Mouse (Mus musculus): Measurements from ENCODE around the gene Lclat1. TPM values are rescaled to one million over a fixed set of nuclear protein-coding genes. Genes with fewer than 3 reads are reported as not detected.

The Lclat1 gene
- total and polyA plus RNA-seq, 3 experiments = 9.6 to 10.5 TPM; not detected in 1

- no peak overlapping the region for H3K4me3 ChIP-seq (ENCODE audit: control insufficient read depth in 1 of 2, insufficient read depth in 1 of 2, low read depth in 2 of 2, low read length in 2 of 2)
- DNase-seq (ENCODE audit: low read depth, low spot score) = peak; percentile 97
- H3K4me1 ChIP-seq (ENCODE audit: control insufficient read depth in 1 of 2, insufficient read depth in 2 of 2, low read length in 2 of 2) = peaks cover 0 to 16% of the 10 kb centered on the region in 2 experiments; a peak in 2 of 4 replicates
- TF ChIP-seq SMC3 (IDR thresholded peaks at IDR 0.05; ENCODE audit: low read depth, low read length) (no peak), JUND (IDR thresholded peaks at IDR 0.05; ENCODE audit: low read depth, low read length) (peak; percentile 90), USF1 (IDR thresholded peaks at IDR 0.05; ENCODE audit: low read depth, low read length) (peak; percentile 90), USF2 (IDR thresholded peaks at IDR 0.05; ENCODE audit: borderline replicate concordance in 1 of 2, insufficient read depth in 1 of 2, low read depth in 1 of 2, low read length in 2 of 2) (no peak; a peak in 1 of 4 replicates), ELF1 (IDR thresholded peaks at IDR 0.05; ENCODE audit: low read depth, low read length) (peak; percentile 40; the same call in 1 of the 2 replicates), HCFC1 (IDR thresholded peaks at IDR 0.05; ENCODE audit: low read depth, low read length) (0 out of 2 replicates have a peak, but pooled peaks have one; percentile 33), GATA1 (IDR thresholded peaks at IDR 0.05; ENCODE audit: low read depth, low read length) (peak; percentile 54; the same call in 1 of the 2 replicates), RCOR1 (IDR thresholded peaks at IDR 0.05; ENCODE audit: low read depth, low read length) (peak; percentile 67; the same call in 1 of the 2 replicates), TCF12 (IDR thresholded peaks at IDR 0.05; ENCODE audit: low read depth, low read length) (peak; percentile 52), BHLHE40 (IDR thresholded peaks at IDR 0.05; ENCODE audit: borderline replicate concordance, low read depth, low read length) (peak; percentile 84; the same call in 1 of the 2 replicates), MYC (IDR thresholded peaks at IDR 0.05; ENCODE audit: low read depth, low read length) (peak; percentile 60; the same call in 1 of the 2 replicates), SIN3A (IDR thresholded peaks at IDR 0.05; ENCODE audit: low read length) (peak; percentile 68), MXI1 (IDR thresholded peaks at IDR 0.05; ENCODE audit: low read depth, low read length) (peak; percentile 59; the same call in 1 of the 2 replicates), POLR2AphosphoS2 (IDR thresholded peaks at IDR 0.05; ENCODE audit: low read length) (no peak), TBP (IDR thresholded peaks at IDR 0.05; ENCODE audit: low read depth, low read length) (peak; percentile 36; the same call in 1 of the 2 replicates), ZC3H11A (IDR thresholded peaks at IDR 0.05; ENCODE audit: low read depth, low read length) (0 out of 2 replicates have a peak, but pooled peaks have one; percentile 4), ETS1 (IDR thresholded peaks at IDR 0.05; ENCODE audit: low read depth, low read length) (peak; percentile 90), POLR2A (IDR thresholded peaks at IDR 0.05; ENCODE audit: control insufficient read depth in 1 of 2, insufficient read depth in 1 of 2, low read depth in 1 of 2, low read length in 2 of 2, poor library complexity in 1 of 2) (no peak), MAX (IDR thresholded peaks at IDR 0.05; ENCODE audit: low read length) (peak; percentile 80), POLR2AphosphoS5 (IDR thresholded peaks at IDR 0.05; ENCODE audit: borderline replicate concordance, low read depth, low read length) (no peak), TAL1 (IDR thresholded peaks at IDR 0.05; ENCODE audit: low read length) (no peak), EP300 (IDR thresholded peaks at IDR 0.05; ENCODE audit: low read depth in 1 of 2, low read length in 2 of 2) (peak; percentile 74)
- no peaks in the 10 kb centered on the region for H3K9me3 ChIP-seq (replicated peaks; ENCODE audit: insufficient read depth, low read length)
- no peaks in the 10 kb centered on the region for H3K27me3 ChIP-seq (ENCODE audit: control insufficient read depth in 1 of 2, insufficient read depth in 2 of 2, low read length in 2 of 2)
- H3K27ac ChIP-seq (ENCODE audit: control insufficient read depth, low read depth, low read length) = no peak overlapping the region; the same call in 1 of the 2 replicates
- H3K36me3 ChIP-seq (ENCODE audit: control insufficient read depth in 1 of 2, insufficient read depth in 2 of 2, low read length in 2 of 2) = peaks cover 0 to 12% of the 10 kb centered on the region in 2 experiments; a peak in 2 of 4 replicates
- H3K79me2 ChIP-seq (ENCODE audit: control insufficient read depth, insufficient read depth, low read length, poor library complexity) = no peaks in the 10 kb centered on the region
- H3K9ac ChIP-seq (ENCODE audit: control insufficient read depth, low read depth, low read length, poor library complexity, severe bottlenecking) = no peak overlapping the region
These were observed 155.3 kb downstream of the Lclat1 start for GRCm38 (mm10) chr17:73263077-73263501.

All from MEL (cell line).